Mouse (Mus musculus): ENCODE measurements at regions not wholly inside any gene's neighbourhood (a gene's known extent, or its start where the extent isn't known, plus 50 kb on each side); places are given as distances from the start of the nearest gene placed in this dataset.

DNA sequence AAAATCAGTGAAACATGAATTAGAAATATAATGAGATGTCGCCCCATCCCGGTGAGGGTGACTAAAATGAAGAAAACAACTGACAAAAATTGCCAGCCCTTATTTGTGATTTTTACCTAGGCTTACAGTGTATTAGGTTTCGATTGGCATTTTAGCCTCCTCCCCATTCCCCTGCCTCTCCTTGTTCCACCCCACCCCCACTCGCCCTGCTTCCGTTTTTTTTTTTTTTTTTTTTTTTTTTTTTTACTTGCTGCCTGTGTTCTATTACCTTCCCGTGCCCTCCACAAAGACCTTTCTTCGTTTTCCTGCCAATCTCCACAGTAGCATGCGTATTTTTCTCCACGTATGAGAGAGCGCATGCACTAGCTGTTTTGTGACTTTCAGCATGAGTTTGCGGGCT, 435.3 kb upstream of the Gm10131 start:
- DNase-seq = no peak

DNA sequence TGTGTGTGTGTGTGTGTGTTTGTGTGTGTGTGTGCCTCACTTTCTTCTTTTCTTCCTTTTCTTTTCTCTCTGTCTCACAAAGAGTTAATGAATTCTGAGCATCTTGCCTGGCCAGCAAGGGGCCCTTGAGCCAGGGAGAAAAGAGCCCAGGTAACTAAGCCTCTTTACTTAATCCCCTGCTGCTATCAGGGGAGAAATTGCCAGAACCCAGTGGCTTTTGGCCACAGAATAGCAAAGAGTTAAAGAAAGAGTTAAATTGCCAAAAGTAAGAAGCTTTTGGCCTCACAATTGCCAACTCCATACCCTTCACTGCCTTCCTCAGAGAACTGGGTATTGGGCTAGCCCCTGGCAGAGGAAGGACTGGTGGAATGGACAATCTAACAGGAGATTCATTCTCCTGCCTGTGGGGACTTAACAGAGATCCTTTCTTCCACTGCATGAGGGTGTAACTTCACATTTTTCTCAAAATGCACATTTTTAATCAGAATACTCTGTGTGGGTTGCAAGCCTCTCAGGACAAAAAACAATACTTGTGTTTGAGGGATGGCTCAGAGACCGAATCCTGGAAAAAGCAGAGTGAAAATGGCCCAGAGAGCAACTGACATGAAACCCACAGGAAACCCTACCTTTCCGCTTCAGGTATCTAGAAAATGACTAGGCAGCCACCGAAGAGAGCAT, 431.0 kb upstream of the Gm10131 start:
- DNase-seq = no peak

GRCm38 (mm10) chr8:34539232-34539631, 427.7 kb upstream of the Gm10131 start:
- no peak for DNase-seq

DNA sequence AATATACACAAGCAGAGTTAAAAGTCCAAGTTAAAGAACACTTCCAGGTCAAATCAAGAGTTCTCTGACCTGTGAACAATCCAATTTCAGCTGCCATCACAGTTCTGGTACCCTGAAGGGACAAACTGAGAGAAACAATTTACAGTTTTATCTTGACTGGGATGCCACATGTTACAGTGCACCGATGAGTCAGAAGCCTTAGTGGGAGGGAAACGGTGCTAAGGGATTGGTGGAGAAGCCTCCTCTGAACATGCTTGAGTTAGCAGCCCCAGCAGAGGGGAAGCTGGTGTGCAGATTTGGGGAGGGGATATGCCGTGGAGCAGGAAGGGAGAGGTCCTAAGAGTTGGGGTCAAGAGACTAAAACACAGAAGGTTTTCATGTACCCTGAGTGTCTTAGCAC, 423.9 kb upstream of the Gm10131 start:
- no peak for DNase-seq

DNA sequence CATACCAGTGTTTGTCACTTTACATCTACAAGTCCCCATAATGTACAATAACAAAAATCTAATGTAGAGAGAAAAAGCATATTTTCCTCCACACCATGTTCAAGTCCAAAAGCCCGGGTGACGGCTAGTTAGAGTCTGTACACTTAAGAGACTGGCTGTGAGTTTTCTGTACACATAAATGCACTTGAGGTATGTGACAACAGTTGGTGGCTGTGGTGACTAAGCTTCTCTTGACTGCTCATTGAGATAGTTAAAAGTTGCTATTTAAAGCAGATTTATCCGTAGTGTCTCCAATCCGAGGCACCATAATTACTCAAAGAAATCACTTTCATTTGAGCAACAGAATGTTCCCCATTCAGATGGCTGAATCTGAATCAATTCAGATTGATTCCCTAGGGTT, 421.9 kb upstream of the Gm10131 start:
- DNase-seq = no peak

GRCm38 (mm10) chr8:34530896-34531679, 419.6 kb upstream of the Gm10131 start:
- DNase-seq = peak; percentile 33 to 44

DNA sequence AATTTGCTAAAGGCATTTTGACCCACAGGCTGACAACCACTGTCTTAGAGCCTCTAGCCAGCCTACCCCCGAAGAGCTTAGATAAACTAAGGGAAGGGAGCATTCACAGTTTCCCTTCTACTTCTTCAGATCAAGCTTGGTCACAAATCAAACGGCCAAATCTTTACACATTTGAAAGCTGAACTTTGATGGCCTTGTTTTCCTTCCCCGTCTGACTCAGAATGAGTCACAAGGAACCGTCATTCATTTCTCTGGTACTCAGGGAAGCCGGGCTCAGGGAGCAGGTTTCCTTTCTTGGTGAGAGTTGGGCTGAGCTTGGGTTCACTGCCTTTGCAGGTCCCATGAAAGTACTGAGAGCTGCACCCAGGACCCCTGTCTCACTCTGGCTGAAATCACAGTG, 418.5 kb upstream of the Gm10131 start:
- no peak for DNase-seq

DNA sequence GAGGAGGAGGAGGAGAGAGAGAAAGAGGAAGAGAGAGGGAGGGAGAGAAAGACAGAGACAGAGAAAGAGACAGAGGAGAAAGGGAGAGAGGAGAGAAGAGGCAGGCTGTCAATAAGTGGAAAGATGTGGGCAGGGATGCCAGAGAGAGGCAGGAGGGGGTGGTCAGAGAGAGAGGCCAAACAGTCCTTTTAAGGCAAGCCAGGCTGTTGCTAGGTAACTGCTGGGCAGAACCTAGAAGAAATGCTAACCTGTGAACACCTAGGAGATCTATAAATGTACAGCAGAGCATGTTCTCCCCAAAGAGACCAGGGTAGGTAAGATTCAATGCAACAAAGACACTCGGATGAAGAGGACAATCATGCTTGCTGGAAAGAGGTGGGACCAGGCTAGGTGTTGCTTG, 417.9 kb upstream of the Gm10131 start:
- DNase-seq = no peak

GRCm38 (mm10) chr8:34528213-34528612, 416.7 kb upstream of the Gm10131 start:
- DNase-seq = no peak

GRCm38 (mm10) chr8:34525231-34525630, 413.7 kb upstream of the Gm10131 start:
- no peak for DNase-seq

GRCm38 (mm10) chr8:34523849-34524248, 412.3 kb upstream of the Gm10131 start:
- DNase-seq = no peak

- DNase-seq = no peak
Measured at GRCm38 (mm10) chr8:34521316-34521715, 409.8 kb upstream of the Gm10131 start.

DNA sequence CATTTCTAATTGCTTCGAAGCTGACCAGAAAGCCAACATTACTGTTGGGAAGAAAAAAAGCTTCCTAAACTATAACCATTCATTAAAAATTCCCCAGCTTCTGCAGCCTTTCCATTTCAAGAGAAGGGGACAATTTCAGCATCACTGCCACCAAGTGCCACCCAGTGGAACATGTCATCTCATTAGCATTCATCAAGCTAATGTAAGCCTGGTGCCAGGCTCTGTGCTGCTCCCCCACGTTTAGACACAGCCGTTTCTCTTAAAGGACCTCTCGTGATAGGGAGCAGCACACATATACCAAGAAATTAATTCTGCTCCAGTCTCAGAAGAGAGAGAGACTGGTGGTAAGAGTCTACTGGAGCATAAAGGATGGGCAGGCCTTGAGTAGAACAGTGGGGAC, 409.1 kb upstream of the Gm10131 start:
- DNase-seq = no peak

DNA sequence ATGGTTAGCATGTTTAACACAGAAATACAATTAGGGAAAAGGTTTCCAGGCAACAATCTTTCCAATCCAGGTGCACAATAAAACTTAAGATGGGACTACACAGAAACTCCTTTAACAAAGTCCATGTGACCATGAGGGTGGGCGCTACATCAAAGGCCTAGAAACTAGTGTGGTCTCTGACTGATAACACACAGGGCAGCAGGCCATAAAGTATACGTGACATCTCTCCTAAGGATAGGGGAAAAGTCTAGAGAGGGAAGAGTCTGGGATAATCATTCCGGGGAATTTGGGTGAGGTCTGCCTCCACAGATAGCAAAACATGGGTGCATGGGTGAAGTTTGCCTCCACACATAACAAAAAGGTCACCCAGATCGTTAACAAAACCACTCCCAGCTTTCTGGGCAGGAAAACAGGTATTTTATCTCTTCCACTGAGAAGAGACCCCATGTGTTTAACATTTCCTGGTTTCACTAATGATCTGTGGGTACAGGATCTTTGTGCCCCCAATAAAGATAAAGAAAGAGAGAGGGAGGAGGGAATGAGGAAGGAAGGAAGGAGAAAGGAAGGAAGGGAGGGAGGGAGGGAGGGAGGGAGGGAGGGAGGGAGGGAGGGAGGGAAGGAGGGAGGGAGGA, 402.0 kb upstream of the Gm10131 start:
- DNase-seq = no peak

DNA sequence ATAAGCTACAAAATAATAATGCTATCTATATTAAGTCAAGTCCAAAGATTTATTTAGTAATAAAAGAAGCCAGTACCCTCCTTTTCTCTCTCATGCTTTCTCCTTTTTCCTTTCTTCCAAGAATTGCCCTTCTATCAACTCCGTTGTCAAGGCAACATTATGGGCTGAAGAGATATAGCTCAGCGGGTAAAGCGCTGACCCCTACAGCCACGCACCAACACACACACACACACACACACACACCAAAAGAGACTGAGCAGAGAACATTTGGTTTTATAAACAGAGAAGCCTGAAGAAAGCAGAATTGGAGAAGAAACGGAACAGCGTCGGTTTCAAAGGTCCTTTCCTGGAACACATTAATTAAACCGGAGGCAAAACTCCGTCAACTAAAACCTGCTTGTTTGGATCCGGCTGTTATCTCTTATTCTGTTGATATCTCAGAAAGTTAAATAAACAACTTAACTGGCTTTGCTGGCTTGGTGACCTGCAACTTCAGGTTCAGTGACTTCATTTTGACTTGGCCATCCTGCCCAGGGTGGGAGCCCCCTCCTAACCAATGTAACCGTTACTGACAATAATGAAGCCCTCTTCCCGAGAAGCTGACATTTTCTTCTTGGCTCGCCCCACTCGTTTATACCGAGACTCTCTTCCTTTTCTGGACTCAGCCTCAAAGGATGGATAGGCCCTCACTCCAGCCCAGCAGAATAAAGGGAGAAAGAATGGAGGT, 394.5 kb upstream of the Gm10131 start:
- no peak for DNase-seq

DNA sequence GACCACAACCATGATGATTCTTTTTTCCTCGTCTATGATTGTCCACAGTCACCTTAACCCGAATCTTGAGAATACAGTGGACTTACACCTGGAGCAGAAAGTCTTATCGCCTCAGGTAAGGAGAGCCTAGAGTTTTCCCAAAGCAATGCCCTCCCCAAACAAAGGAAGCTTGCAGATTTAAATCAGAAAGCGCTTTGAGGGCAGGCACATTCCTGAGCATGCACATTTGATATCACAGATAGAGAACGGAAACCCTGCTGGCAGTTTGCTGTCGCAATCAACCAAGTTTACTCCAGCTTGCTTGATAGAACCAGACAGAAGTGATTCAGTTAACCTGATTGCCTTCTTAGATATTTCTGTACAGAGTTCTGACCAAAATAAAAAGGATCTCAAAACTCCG, 393.6 kb upstream of the Gm10131 start:
- DNase-seq = no peak

- DNase-seq = no peak
Measured at GRCm38 (mm10) chr8:34502606-34503162, 391.1 kb upstream of the Gm10131 start.

GRCm38 (mm10) chr8:34499196-34499595, 387.7 kb upstream of the Gm10131 start:
- no peak for DNase-seq

DNA sequence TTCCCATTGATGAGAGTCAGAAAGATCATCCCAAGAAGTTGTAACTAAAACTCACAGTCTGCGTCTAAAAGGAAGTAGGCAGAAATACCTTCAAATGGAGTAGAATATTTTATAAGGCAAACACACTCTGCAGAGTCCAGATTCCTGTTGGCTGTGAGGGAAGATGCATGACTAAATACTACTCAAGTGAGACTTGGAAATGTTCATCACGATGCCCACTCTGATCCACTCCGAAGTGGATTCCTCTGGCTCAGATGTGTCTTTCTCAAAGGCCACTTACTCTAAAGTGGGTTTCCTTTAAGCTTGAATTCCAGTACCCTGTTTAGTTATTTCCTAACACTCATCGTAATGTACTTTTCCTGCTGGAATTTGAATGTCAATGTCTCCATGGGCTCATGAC, 385.2 kb upstream of the Gm10131 start:
- DNase-seq = no peak

- no peak for DNase-seq
Measured at GRCm38 (mm10) chr8:34495974-34496373, 384.4 kb upstream of the Gm10131 start.

- DNase-seq = no peak
Measured at GRCm38 (mm10) chr8:34488746-34489400, 377.3 kb upstream of the Gm10131 start.

- DNase-seq = no peak
Measured at GRCm38 (mm10) chr8:34486433-34487096, 375.0 kb upstream of the Gm10131 start.
